Mouse (Mus musculus) neural tube, embryonic 14.5 days (tissue): ENCODE data around the gene Acox3. TPM values are rescaled to one million over a fixed set of nuclear protein-coding genes. Genes with fewer than 3 reads are reported as not detected.

Source experiments
- ATAC-seq: fragments of 200-750 bp; cut with Nextera tagmentation; 2 replicates; pipeline ENCODE4 v1.8.0; 2017; ENCODE audit warnings: low read depth, mild to moderate bottlenecking, moderate TSS enrichment, moderate library complexity
- H3K27ac ChIP-seq: fragments of 300-500 bp; sonication (generic); 2 replicates; pipeline ENCODE4 v1.5.1; 2014; ENCODE audit warnings: low read depth, mild to moderate bottlenecking, control low read depth, low read length, moderate library complexity, mixed read lengths
- H3K27me3 ChIP-seq: fragments of 300-500 bp; sonication (generic); 2 replicates; pipeline ENCODE4 v1.6.1; 2014; ENCODE audit warnings: low read length; ENCODE audit not compliant: control insufficient read depth, insufficient read depth
- H3K36me3 ChIP-seq: fragments of 300-500 bp; sonication (generic); 2 replicates; pipeline ENCODE4 v1.6.1; 2014; ENCODE audit warnings: low read length, mixed read lengths; ENCODE audit not compliant: control insufficient read depth, insufficient read depth
- H3K4me1 ChIP-seq: fragments of 300-500 bp; sonication (generic); 2 replicates; pipeline ENCODE4 v1.6.1; 2014; ENCODE audit warnings: low read length; ENCODE audit not compliant: control insufficient read depth, insufficient read depth
- H3K4me2 ChIP-seq: fragments of 300-500 bp; sonication (generic); 2 replicates; pipeline ENCODE4 v1.6.1; 2014; ENCODE audit warnings: mild to moderate bottlenecking, low read depth, low read length, control low read depth
- H3K4me3 ChIP-seq: fragments of 300-500 bp; sonication (generic); 2 replicates; pipeline ENCODE4 v1.5.1; 2014; ENCODE audit warnings: low read depth, low read length, control low read depth, mixed read lengths
- H3K9ac ChIP-seq: fragments of 300-500 bp; sonication (generic); replicated peaks from 2 replicates; pipeline ENCODE4 v1.6.1; 2014; ENCODE audit warnings: low read depth, mild to moderate bottlenecking, control low read depth, low read length, mixed read lengths
- H3K9me3 ChIP-seq: fragments of 300-500 bp; sonication (generic); 2 replicates; pipeline ENCODE4 v1.6.1; 2016; ENCODE audit warnings: low read length; ENCODE audit not compliant: control insufficient read depth
- WGBS: fragments of 180-500 bp; shearing (Covaris S2); extraction: QIAGEN DNeasy Blood & Tissue Kit; methylation state at CpG from one replicate; pipeline ENCODE4 v1.1.7; 2014; 5-methylcytosine and 5-hydroxymethylcytosine counted together
- polyA plus RNA-seq: library from polyadenylated mRNA; unstranded; fragments of >200 nt; fragmentation: Nextera tagmentation; extraction: Ambion mirVana; gene quantifications from 2 replicates; pipeline ENCODE4 v1.2.1, GENCODE M21; 2014

Acox3 gene
- polyA plus RNA-seq, 1 experiment from 2014 or later: 16.1 TPM

- Histone ChIP-seq H3K9ac (no peak overlapping the region), H3K27me3 (no peaks in the 10 kb centered on the region), H3K4me3 (no peak overlapping the region), H3K4me1 (no peaks in the 10 kb centered on the region; the same call in 1 of the 2 replicates), H3K4me2 (no peak overlapping the region), H3K27ac (no peak overlapping the region), H3K9me3 (no peaks in the 10 kb centered on the region), H3K36me3 (no peaks in the 10 kb centered on the region)
- 78% methylated on average over 6 of the region's 6 CpGs for WGBS
- no peak for ATAC-seq
These were observed 78.4 kb downstream of the Acox3 start for GRCm38 (mm10) chr5:35661210-35661609.

DNA sequence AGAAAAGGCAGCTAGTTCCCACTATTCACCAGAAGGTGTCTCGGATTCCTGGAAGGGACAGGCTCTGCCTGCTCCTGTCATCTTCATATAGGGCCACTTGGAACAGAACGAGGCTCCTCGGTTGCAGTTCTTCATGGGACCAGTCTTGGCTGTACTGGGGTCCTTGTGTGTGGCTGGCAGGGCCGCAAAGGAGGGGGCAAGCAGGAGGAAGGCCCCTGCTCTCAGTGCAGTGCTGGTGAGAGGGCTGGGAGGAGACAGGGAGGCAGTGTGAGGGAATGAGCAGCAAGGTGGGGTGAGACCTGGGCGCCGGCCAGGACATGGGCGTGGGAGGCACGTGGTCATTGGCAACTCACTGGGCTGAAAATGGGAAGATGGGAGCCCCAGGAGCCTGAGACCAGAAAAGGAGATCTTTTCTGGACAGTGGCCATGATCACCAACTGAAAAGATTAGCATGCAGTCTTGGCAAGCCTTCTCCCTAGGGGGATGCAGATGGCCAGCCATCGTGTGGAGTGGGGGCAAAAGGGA lies 79.2 kb downstream of the Acox3 start:
- Histone ChIP-seq H3K4me3 (no peak overlapping the region), H3K4me1 (no peaks in the 10 kb centered on the region; the same call in 1 of the 2 replicates), H3K4me2 (no peak overlapping the region), H3K36me3 (no peaks in the 10 kb centered on the region), H3K9ac (no peak overlapping the region), H3K9me3 (no peaks in the 10 kb centered on the region), H3K27me3 (no peaks in the 10 kb centered on the region), H3K27ac (no peak overlapping the region)
- WGBS: 80% methylated on average over 9 of the region's 9 CpGs
- ATAC-seq: no peak

Other genes with a start within 250 kb of the Acox3 start
- gene Hmx1, start 193.9 kb upstream of the Acox3 start, polyA plus RNA-seq: 0.17 and 3.3 TPM in 2 replicates
- 2.5 TPM in 1 of 2 replicates, not detected in the other for gene Cpz, start 57.3 kb upstream of the Acox3 start, polyA plus RNA-seq
- 6.9 and 7.8 TPM in 2 replicates for gene Trmt44, start 8.0 kb upstream of the Acox3 start, polyA plus RNA-seq
- gene Htra3, start 96.7 kb downstream of the Acox3 start, polyA plus RNA-seq: 12.6 and 20.4 TPM in 2 replicates
- gene Sh3tc1, start 156.9 kb downstream of the Acox3 start, polyA plus RNA-seq: 1.3 and 3.9 TPM in 2 replicates
- gene Ablim2, start 174.8 kb downstream of the Acox3 start, polyA plus RNA-seq: 18.3 and 26.1 TPM in 2 replicates